Mouse (Mus musculus): Measurements from ENCODE around the gene Pebp1. TPM values are rescaled to one million over a fixed set of nuclear protein-coding genes. Genes with fewer than 3 reads are reported as not detected.
A peak's percentile ranks its signal among the peaks of the same experiment; 100 is the strongest.
"Not testable (repeated sequence)": the region's sequence is repeated elsewhere in the genome, so short reads cannot be mapped to it uniquely, and the experiment has no call there.

Pebp1 gene
- total and polyA plus RNA-seq, 3 experiments: 210 to 1,716 (median 337) TPM

DNA sequence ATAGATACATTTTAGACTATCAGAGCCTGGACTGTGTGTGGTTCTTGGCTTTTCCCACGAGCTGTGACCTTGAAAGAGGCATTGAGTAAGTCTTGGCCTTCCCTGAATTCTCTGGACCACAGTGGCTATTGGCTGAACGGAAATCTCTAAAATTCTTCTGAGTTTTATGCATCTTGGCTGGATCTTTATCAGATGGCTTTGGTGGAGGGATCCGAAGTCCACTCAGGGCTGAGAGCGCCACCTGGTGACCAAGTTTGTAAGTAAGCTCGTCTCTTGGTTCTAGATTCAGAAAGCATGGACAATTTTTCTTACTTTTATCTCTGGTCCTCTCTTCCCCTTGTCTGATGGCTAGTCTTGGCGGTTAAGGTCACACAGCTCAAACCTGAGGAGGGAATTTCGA, 17.5 kb upstream of the Pebp1 start:
- 0 out of 2 replicates have a peak, but pooled peaks have one; percentile 22 for ATAC-seq (ENCODE audit: extremely low read depth, insufficient number of reproducible peaks, low FRiP score, poor library complexity, severe bottlenecking)
- TF ChIP-seq CTCF (IDR thresholded peaks at IDR 0.05; ENCODE audit: low read depth, low read length) (peak; percentile 45; the same call in 1 of the 2 replicates), GATA2 (IDR thresholded peaks at IDR 0.05; ENCODE audit: borderline replicate concordance, low read depth, low read length) (no peak)
- H3K4me1 ChIP-seq (ENCODE audit: insufficient read depth, low read depth, low read length): peaks cover 10% of the 10 kb centered on the region
- peaks cover 3% of the 10 kb centered on the region; the same call in 1 of the 2 replicates for H3K9me3 ChIP-seq (replicated peaks)
- DNase-seq (ENCODE audit: low spot score): peak; percentile 33
- no peaks in the 10 kb centered on the region for H3K36me3 ChIP-seq (replicated peaks)
- H3K27me3 ChIP-seq (ENCODE audit: insufficient read depth, low read length): peaks cover 12% of the 10 kb centered on the region
- no peak overlapping the region for H3K4me3 ChIP-seq (ENCODE audit: low read depth, low read length)

DNA sequence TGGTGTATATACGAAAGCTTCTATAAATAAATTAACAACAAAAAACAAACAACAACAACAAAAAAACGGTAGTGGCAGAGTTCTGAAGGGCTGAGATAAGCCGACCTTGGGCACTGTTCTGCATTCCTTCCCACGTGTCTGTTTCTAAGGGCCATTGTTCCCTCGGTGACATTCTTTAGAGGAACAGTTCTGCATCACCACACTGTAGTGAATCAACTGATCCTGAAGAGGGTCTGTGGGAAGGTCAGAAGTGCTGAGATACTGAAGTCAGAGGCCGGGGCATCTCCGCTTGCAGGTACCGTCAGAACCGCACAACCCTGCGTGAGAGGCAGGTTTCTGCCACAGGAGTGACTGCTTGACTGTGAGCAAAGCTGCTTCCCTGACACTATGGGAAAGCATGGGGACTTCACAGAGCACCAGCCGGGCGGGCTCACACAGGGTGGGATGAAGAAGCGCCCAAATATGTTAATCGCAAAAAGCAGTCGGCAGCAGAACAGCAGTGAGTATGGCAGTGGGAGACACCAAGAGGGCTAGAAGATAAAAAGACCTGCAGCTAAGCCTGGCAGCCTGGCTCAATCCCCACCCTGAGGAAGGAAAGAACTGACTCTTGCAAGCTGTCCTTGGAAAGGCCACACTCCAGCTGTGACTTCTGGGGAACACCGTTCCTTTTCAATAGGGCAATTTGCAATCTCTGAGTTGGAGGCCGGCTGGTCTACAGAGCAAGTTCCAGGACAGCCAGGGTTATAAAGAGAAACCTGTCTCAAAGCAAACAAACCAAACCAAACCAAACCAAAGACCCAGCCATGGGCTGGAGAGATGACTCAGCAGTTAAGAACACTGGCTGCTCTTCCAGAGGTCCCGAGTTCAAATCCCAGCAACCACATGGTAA, 16.5 kb upstream of the Pebp1 start:
- TF ChIP-seq GATA1 (IDR thresholded peaks at IDR 0.05; ENCODE audit: borderline replicate concordance, low read length) (no peak), CTCF (IDR thresholded peaks at IDR 0.05; ENCODE audit: low read depth, low read length) (no peak), TAL1 (conservative IDR thresholded peaks at IDR 0.05; ENCODE audit: low read depth, low read length) (no peak), POLR2AphosphoS5 (IDR thresholded peaks at IDR 0.05; ENCODE audit: insufficient replicate concordance, low read depth, low read length) (no peak), GATA2 (IDR thresholded peaks at IDR 0.05; ENCODE audit: borderline replicate concordance, low read depth, low read length) (no peak)
- peaks cover 3% of the 10 kb centered on the region; the same call in 1 of the 2 replicates for H3K9me3 ChIP-seq (replicated peaks)
- no peaks in the 10 kb centered on the region for H3K36me3 ChIP-seq (replicated peaks)
- no peak for DNase-seq (ENCODE audit: low spot score)
- ATAC-seq (ENCODE audit: extremely low read depth, insufficient number of reproducible peaks, low FRiP score, poor library complexity, severe bottlenecking): no peak
- peaks cover 10% of the 10 kb centered on the region for H3K4me1 ChIP-seq (ENCODE audit: insufficient read depth, low read depth, low read length)
- H3K27me3 ChIP-seq (ENCODE audit: insufficient read depth, low read length): peaks cover 12% of the 10 kb centered on the region
- no peak overlapping the region for H3K4me3 ChIP-seq (ENCODE audit: low read depth, low read length)

DNA sequence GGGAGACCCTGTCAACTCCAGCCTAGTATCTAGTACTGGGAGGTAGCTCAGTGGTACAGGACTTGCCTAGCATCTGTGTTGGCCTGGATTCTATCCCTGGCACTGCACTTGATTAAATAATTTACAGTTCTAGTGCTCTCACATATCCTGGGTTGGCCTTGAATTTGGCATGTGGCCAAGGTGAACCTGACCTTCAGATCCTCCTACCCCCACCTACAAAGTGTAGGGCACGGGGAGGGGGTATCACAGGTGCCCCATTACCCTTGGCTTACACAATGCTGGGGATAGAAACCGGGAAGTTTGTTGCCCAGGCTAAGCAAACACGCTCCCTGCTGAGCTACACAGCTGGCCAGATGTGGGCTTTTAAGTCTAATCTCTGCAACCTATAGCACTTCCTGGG, 15.5 kb upstream of the Pebp1 start:
- Histone ChIP-seq H3K36me3 (replicated peaks) (no peaks in the 10 kb centered on the region), H3K9me3 (replicated peaks) (peaks cover 3% of the 10 kb centered on the region; the same call in 1 of the 2 replicates), H3K4me3 (ENCODE audit: low read depth, low read length) (no peak overlapping the region), H3K27me3 (ENCODE audit: insufficient read depth, low read length) (peaks cover 12% of the 10 kb centered on the region), H3K4me1 (ENCODE audit: insufficient read depth, low read depth, low read length) (peaks cover 10% of the 10 kb centered on the region)
- DNase-seq (ENCODE audit: low spot score) (no peak), ATAC-seq (ENCODE audit: extremely low read depth, insufficient number of reproducible peaks, low FRiP score, poor library complexity, severe bottlenecking) (no peak)
- no peak for TF ChIP-seq GATA1 (IDR thresholded peaks at IDR 0.05; ENCODE audit: borderline replicate concordance, low read length)
- TF ChIP-seq GATA2 (IDR thresholded peaks at IDR 0.05; ENCODE audit: borderline replicate concordance, low read depth, low read length): no peak
- TF ChIP-seq POLR2AphosphoS5 (IDR thresholded peaks at IDR 0.05; ENCODE audit: insufficient replicate concordance, low read depth, low read length): no peak
- TF ChIP-seq TAL1 (conservative IDR thresholded peaks at IDR 0.05; ENCODE audit: low read depth, low read length): no peak
- TF ChIP-seq CTCF (IDR thresholded peaks at IDR 0.05; ENCODE audit: low read depth, low read length): no peak

DNA sequence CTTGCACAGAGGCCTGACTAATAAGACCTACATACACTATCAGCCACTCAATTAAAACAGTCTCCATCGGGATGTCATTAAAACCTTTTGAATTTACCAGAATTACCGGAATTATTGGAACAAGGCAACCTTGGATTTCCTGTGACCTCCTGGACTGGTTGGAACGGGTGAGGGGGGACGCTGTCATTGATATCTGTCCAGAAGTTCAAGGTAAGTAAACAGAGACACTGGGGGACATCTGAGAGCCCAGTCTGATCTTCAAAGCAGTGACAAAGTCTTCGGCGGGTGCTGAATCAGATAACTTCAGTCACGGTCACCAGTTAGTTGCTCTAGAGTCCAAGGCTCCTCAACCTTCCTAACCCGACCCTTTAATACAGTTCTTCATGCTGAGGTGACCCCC, 7.6 kb upstream of the Pebp1 start:
- TF ChIP-seq CTCF (IDR thresholded peaks at IDR 0.05; ENCODE audit: low read depth, low read length) (no peak), GATA2 (IDR thresholded peaks at IDR 0.05; ENCODE audit: borderline replicate concordance, low read depth, low read length) (no peak), TAL1 (conservative IDR thresholded peaks at IDR 0.05; ENCODE audit: low read depth, low read length) (no peak), POLR2AphosphoS5 (IDR thresholded peaks at IDR 0.05; ENCODE audit: insufficient replicate concordance, low read depth, low read length) (no peak), GATA1 (IDR thresholded peaks at IDR 0.05; ENCODE audit: borderline replicate concordance, low read length) (no peak)
- Histone ChIP-seq H3K36me3 (replicated peaks) (no peaks in the 10 kb centered on the region), H3K9me3 (replicated peaks) (no peaks in the 10 kb centered on the region), H3K4me1 (ENCODE audit: insufficient read depth, low read depth, low read length) (peaks cover 6% of the 10 kb centered on the region; the same call in 1 of the 2 replicates), H3K27me3 (ENCODE audit: insufficient read depth, low read length) (no peaks in the 10 kb centered on the region), H3K4me3 (ENCODE audit: low read depth, low read length) (no peak overlapping the region)
- ATAC-seq (ENCODE audit: extremely low read depth, insufficient number of reproducible peaks, low FRiP score, poor library complexity, severe bottlenecking): no peak
- DNase-seq (ENCODE audit: low spot score): no peak

DNA sequence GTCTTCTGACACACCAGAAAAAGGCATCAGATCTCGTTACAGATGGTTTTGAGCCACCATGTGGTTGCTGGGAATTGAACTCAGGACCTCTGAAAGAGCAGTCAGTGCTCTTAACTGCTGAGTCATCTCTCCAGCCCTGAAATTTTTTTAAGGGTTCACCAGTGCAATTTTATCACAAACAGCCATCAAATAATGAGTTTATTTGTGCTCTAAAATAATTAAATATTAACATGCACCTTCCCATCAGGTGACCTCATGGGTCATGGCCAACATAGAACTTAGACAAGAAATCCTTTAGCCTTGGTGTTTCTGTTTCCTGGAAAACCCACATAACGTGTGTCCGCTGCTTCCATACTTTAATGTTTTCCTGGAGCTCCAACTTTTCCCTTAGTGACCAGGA, 6.4 kb upstream of the Pebp1 start:
- not testable (repeated sequence) for DNase-seq (ENCODE audit: low spot score); H3K27me3 ChIP-seq (ENCODE audit: insufficient read depth, low read length); ATAC-seq (ENCODE audit: extremely low read depth, insufficient number of reproducible peaks, low FRiP score, poor library complexity, severe bottlenecking); H3K9me3 ChIP-seq (replicated peaks); H3K4me1 ChIP-seq (ENCODE audit: insufficient read depth, low read depth, low read length); H3K36me3 ChIP-seq (replicated peaks); H3K4me3 ChIP-seq (ENCODE audit: low read depth, low read length)

DNA sequence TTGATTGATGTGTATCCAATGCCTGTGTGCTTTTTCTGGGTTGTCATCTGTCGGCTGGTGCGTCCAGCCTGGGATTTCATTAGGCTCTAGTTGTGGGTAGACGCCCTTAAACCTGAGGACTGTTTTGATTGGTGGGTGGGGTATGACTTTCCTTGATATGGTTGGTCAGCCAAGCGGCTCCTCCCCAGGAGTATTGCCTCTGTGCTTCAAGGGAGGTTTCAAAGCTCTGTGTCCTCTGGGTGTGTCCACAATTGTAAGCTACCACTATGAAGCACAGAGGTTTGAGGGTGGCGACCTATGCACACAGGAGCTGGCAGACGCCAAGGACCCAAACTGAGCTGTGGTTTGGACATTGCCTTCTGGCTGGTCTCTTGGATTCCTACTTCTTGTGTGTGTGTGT, 5.1 kb upstream of the Pebp1 start:
- Histone ChIP-seq H3K27me3 (ENCODE audit: insufficient read depth, low read length) (no peaks in the 10 kb centered on the region), H3K36me3 (replicated peaks) (no peaks in the 10 kb centered on the region), H3K4me1 (ENCODE audit: insufficient read depth, low read depth, low read length) (peaks cover 14% of the 10 kb centered on the region), H3K4me3 (ENCODE audit: low read depth, low read length) (no peak overlapping the region), H3K9me3 (replicated peaks) (no peaks in the 10 kb centered on the region)
- DNase-seq (ENCODE audit: low spot score) (no peak), ATAC-seq (ENCODE audit: extremely low read depth, insufficient number of reproducible peaks, low FRiP score, poor library complexity, severe bottlenecking) (peak; percentile 28; the same call in 1 of the 2 replicates)
- TF ChIP-seq TAL1 (conservative IDR thresholded peaks at IDR 0.05; ENCODE audit: low read depth, low read length) (no peak), POLR2AphosphoS5 (IDR thresholded peaks at IDR 0.05; ENCODE audit: insufficient replicate concordance, low read depth, low read length) (no peak), GATA1 (IDR thresholded peaks at IDR 0.05; ENCODE audit: borderline replicate concordance, low read length) (no peak), CTCF (IDR thresholded peaks at IDR 0.05; ENCODE audit: low read depth, low read length) (no peak), GATA2 (IDR thresholded peaks at IDR 0.05; ENCODE audit: borderline replicate concordance, low read depth, low read length) (no peak)
